Mouse (Mus musculus) ES-Bruce4 (cell line): ENCODE measurements around the gene Gm20683. TPM values are rescaled to one million over a fixed set of nuclear protein-coding genes. Genes with fewer than 3 reads are reported as not detected.

Experiments
- H3K27ac ChIP-seq: 2 replicates; pipeline ENCODE4 v1.5.1; 2012; ENCODE audit warnings: low read length, inconsistent platforms; ENCODE audit not compliant: insufficient read depth
- H3K27me3 ChIP-seq: 2 replicates; pipeline ENCODE4 v1.6.1; 2012; ENCODE audit warnings: mild to moderate bottlenecking, low read length, inconsistent platforms; ENCODE audit not compliant: control insufficient read depth, poor library complexity, insufficient read depth, severe bottlenecking
- H3K36me3 ChIP-seq: 2 replicates; pipeline ENCODE4 v1.6.1; 2012; ENCODE audit warnings: inconsistent platforms, mild to moderate bottlenecking, low read length, moderate library complexity; ENCODE audit not compliant: control insufficient read depth, poor library complexity, insufficient read depth, severe bottlenecking
- H3K4me1 ChIP-seq: one replicate; pipeline ENCODE4 v1.8.1; 2011; ENCODE audit warnings: low read length; ENCODE audit not compliant: control insufficient read depth, insufficient read depth
- H3K4me3 ChIP-seq: 2 replicates; pipeline ENCODE4 v1.5.1; 2011; ENCODE audit warnings: low read depth, mild to moderate bottlenecking, low read length
- H3K9ac ChIP-seq: 2 replicates; pipeline ENCODE4 v1.6.1; 2012; ENCODE audit warnings: low read depth, mild to moderate bottlenecking, inconsistent platforms; ENCODE audit not compliant: poor library complexity, severe bottlenecking
- H3K9me3 ChIP-seq: replicated peaks from 2 replicates; pipeline ENCODE4 v1.6.1; 2012; ENCODE audit warnings: mild to moderate bottlenecking, low read length, inconsistent platforms; ENCODE audit not compliant: control insufficient read depth, poor library complexity, insufficient read depth, severe bottlenecking
- CTCF ChIP-seq: IDR thresholded peaks from one replicate; pipeline ENCODE4 v1.8.1; 2011; ENCODE audit warnings: low read depth, low read length
- EP300 ChIP-seq: IDR thresholded peaks from 2 replicates; pipeline ENCODE4 v1.6.1; 2011; ENCODE audit warnings: low read depth, low read length; ENCODE audit not compliant: insufficient read depth
- POLR2A ChIP-seq: IDR thresholded peaks from one replicate; pipeline ENCODE4 v1.8.1; 2011; ENCODE audit warnings: low read length; ENCODE audit not compliant: insufficient read depth
- polyA plus RNA-seq: library from polyadenylated mRNA; stranded (reverse); fragments of >200 nt; gene quantifications from 2 replicates; pipeline ENCODE4 v1.2.4, GENCODE M21; 2011; ENCODE audit warnings: low read depth; ENCODE audit not compliant: missing spikeins, insufficient read depth, insufficient read length

The Gm20683 gene
- polyA plus RNA-seq, 1 experiment, result 1.4 TPM

- H3K4me1 ChIP-seq, result peaks cover 3% of the 10 kb centered on the region
- no peak overlapping the region; the same call in 1 of the 2 replicates for H3K9ac ChIP-seq
- no peak for TF ChIP-seq POLR2A
- H3K27me3 ChIP-seq, result no peaks in the 10 kb centered on the region
- H3K4me3 ChIP-seq, result no peak overlapping the region
- H3K27ac ChIP-seq, result no peak overlapping the region
- no peaks in the 10 kb centered on the region for H3K9me3 ChIP-seq
- H3K36me3 ChIP-seq, result no peaks in the 10 kb centered on the region
Measured at GRCm38 (mm10) chr17:25860229-25860628, 18.7 kb upstream of the Gm20683 start.

- TF ChIP-seq EP300, result no peak
- TF ChIP-seq POLR2A, result no peak
- no peak for TF ChIP-seq CTCF
- Histone ChIP-seq H3K27me3 (no peaks in the 10 kb centered on the region), H3K4me3 (peak within 1 kb of the TSS; percentile 84), H3K9me3 (no peaks in the 10 kb centered on the region), H3K36me3 (peaks cover 17% of the 10 kb centered on the region), H3K4me1 (no peaks in the 10 kb centered on the region), H3K9ac (peak within 1 kb of the TSS; percentile 88), H3K27ac (no peak within 1 kb of the TSS)
Measured at GRCm38 (mm10) chr17:25844396-25844901, 2.9 kb upstream of the Gm20683 start, which contains the start of gene Rhot2. Rhot2 (minus strand) TSS chr17:25844851.

GRCm38 (mm10) chr17:25843636-25844395 is 2.3 kb upstream of the Gm20683 start:
- Histone ChIP-seq H3K36me3 (peaks cover 20% of the 10 kb centered on the region), H3K9me3 (no peaks in the 10 kb centered on the region), H3K27ac (no peak overlapping the region), H3K4me1 (no peaks in the 10 kb centered on the region), H3K4me3 (peak overlapping the region; percentile 84), H3K9ac (peak overlapping the region; percentile 88), H3K27me3 (no peaks in the 10 kb centered on the region)
- TF ChIP-seq CTCF (no peak), EP300 (no peak), POLR2A (no peak)

GRCm38 (mm10) chr17:25843122-25843521 is 1.6 kb upstream of the Gm20683 start:
- H3K9ac ChIP-seq, result peak overlapping the region; percentile 88
- H3K36me3 ChIP-seq, result peaks cover 20% of the 10 kb centered on the region
- no peaks in the 10 kb centered on the region for H3K27me3 ChIP-seq
- no peak for TF ChIP-seq CTCF
- no peak for TF ChIP-seq EP300
- TF ChIP-seq POLR2A, result no peak
- 0 out of 2 replicates have a peak overlapping the region, but pooled peaks have one; percentile 84 for H3K4me3 ChIP-seq
- no peak overlapping the region for H3K27ac ChIP-seq
- H3K4me1 ChIP-seq, result no peaks in the 10 kb centered on the region
- H3K9me3 ChIP-seq, result no peaks in the 10 kb centered on the region

- Histone ChIP-seq H3K4me3 (no peak overlapping the region), H3K36me3 (peaks cover 20% of the 10 kb centered on the region), H3K9me3 (no peaks in the 10 kb centered on the region), H3K4me1 (no peaks in the 10 kb centered on the region), H3K9ac (no peak overlapping the region), H3K27ac (no peak overlapping the region), H3K27me3 (no peaks in the 10 kb centered on the region)
- no peak for TF ChIP-seq EP300
- no peak for TF ChIP-seq CTCF
- no peak for TF ChIP-seq POLR2A
Measured at GRCm38 (mm10) chr17:25842509-25842908, 946 bp upstream of the Gm20683 start.

- H3K27ac ChIP-seq, result no peak overlapping the region
- no peaks in the 10 kb centered on the region for H3K27me3 ChIP-seq
- no peaks in the 10 kb centered on the region for H3K9me3 ChIP-seq
- no peak overlapping the region for H3K9ac ChIP-seq
- TF ChIP-seq EP300 (no peak), POLR2A (no peak), CTCF (no peak)
- no peaks in the 10 kb centered on the region for H3K4me1 ChIP-seq
- no peak overlapping the region for H3K4me3 ChIP-seq
- peaks cover 20% of the 10 kb centered on the region for H3K36me3 ChIP-seq
Measured at GRCm38 (mm10) chr17:25840519-25840918, 1.0 kb downstream of the Gm20683 start.
